ENCODE assay signal across 27 mouse cellular contexts in the genomic region with DNA sequence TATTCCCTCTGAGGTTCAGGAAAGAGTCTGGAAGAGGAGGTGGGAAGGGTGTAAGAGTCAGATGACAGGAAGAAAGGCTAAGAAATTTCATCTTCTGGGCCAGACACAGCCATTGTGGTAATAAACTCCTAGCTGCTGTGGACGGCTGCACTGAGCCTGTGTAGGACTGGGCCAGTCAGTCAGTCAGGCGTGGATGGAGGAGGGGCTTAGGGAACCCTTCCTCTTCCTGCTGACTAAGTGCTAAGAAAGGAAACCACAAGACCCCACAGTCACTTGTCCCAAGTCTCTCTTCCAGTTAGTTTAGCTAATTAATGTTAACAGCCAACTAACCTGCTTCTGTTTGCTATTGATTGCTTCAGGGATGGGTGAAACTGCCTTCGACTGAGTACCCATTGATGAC. TPM values are rescaled to one million over a fixed set of nuclear protein-coding genes. Genes with fewer than 3 reads are reported as not detected.
DNase-seq lines count a peak whose midpoint lies in the region; ATAC-seq and TF ChIP-seq lines count a peak whose summit lies in the region.
"Had no signal": no experiment of that assay in that cellular context is flagged by ENCODE, and none has a peak within 500 bp of the region (broad histone marks: within the 10 kb centered on the region; RNA-seq: fewer than 3 reads in every experiment).

No protein-coding gene starts in this region.

- dilution Hi-C loops in CH12.LX (cut with MboI; ENCODE audit: extremely low pct_ligation_motif_present, extremely low pct_unique_long_range_greater_than_20kb, low sequenced_read_pairs) = no loop called here

- no peak for TF ChIP-seq POLR2A in CH12.LX (IDR thresholded peaks at IDR 0.05; ENCODE audit: low read depth, low read length)

- ATAC-seq in common myeloid progenitor, adult 5-6 weeks (replicated peaks; ENCODE audit: low read depth, poor library complexity, severe bottlenecking) = peak; percentile 99
- no peak for ATAC-seq in liver, postnatal 0 days
- ATAC-seq in neutrophil, adult 5-6 weeks (ENCODE audit: extremely low read depth, insufficient number of reproducible peaks, low FRiP score, poor library complexity, severe bottlenecking) = 0 out of 2 replicates have a peak, but pooled peaks have one; percentile 26
- ATAC-seq: forebrain, postnatal 0 days; hindbrain, postnatal 0 days; intestine, embryonic 15.5 days had no signal

- H3K9ac ChIP-seq in CH12.LX (ENCODE audit: insufficient read depth, low read depth) = no peak overlapping the region
- H3K9ac ChIP-seq in liver, postnatal 0 days (replicated peaks) = no peak overlapping the region
- H3K9ac ChIP-seq: forebrain, postnatal 0 days; hindbrain, embryonic 12.5 days; intestine, embryonic 15.5 days; lung, embryonic 14.5 days; neural tube, embryonic 15.5 days had no signal

- no peaks in the 10 kb centered on the region for H3K27me3 ChIP-seq in CH12.LX (replicated peaks)
- H3K27me3 ChIP-seq in liver, postnatal 0 days (ENCODE audit: insufficient read depth, low read length) = no peaks in the 10 kb centered on the region
- H3K27me3 ChIP-seq: hindbrain, embryonic 12.5 days; intestine, embryonic 15.5 days; neural tube, embryonic 15.5 days had no signal

- no peaks in the 10 kb centered on the region for H3K79me2 ChIP-seq in CH12.LX (replicated peaks; ENCODE audit: control insufficient read depth, extremely low read depth, insufficient read depth, poor library complexity, severe bottlenecking)

- no peak overlapping the region for H3K27ac ChIP-seq in CH12.LX (ENCODE audit: insufficient read depth, low read depth)
- no peak overlapping the region for H3K27ac ChIP-seq in liver, postnatal 0 days (ENCODE audit: low read depth)
- H3K27ac ChIP-seq: heart, adult 2 months; hindbrain, embryonic 12.5 days; hindbrain, postnatal 0 days; intestine, embryonic 15.5 days; neural tube, embryonic 15.5 days had no signal

- in situ Hi-C loops in CH12.LX (cut with MboI; ENCODE audit: low pct_ligation_motif_present, low pct_unique_long_range_greater_than_20kb, low sequenced_read_pairs) = no loop called here

- TF ChIP-seq CTCF in CH12.LX (conservative IDR thresholded peaks at IDR 0.05 in 1 of 2, IDR thresholded peaks at IDR 0.05 in 1 of 2; ENCODE audit: low read depth in 2 of 2, low read length in 2 of 2) = no peak; a peak in 1 of 4 replicates
- 0 out of 2 replicates have a peak, but pooled peaks have one; percentile 18 for TF ChIP-seq CTCF in liver, postnatal 0 days (IDR thresholded peaks at IDR 0.05; ENCODE audit: low read depth)

- H3K4me3 ChIP-seq in CH12.LX (replicated peaks in 1 of 3; ENCODE audit: low read depth in 2 of 3, low read length in 2 of 3, poor library complexity in 1 of 3) = no peak overlapping the region
- H3K4me3 ChIP-seq in liver, postnatal 0 days (ENCODE audit: low read depth, low read length) = no peak overlapping the region
- H3K4me3 ChIP-seq: erythroblast, embryonic 14.5 days; heart, adult 2 months; hindbrain, embryonic 12.5 days; intestine, embryonic 15.5 days; neural tube, embryonic 15.5 days had no signal

- TF ChIP-seq RAD21 in CH12.LX (IDR thresholded peaks at IDR 0.05; ENCODE audit: low read depth, low read length) = no peak; the same call in 1 of the 2 replicates

- peak; percentile 36 for DNase-seq in CH12.LX (ENCODE audit: extremely low read depth)
- DNase-seq in liver, postnatal 0 days = no peak
- DNase-seq in c-Kit-positive CD71-positive TER-119-positive erythroid progenitor cells, embryonic 14.5 days (ENCODE audit: low spot score) = no peak
- DNase-seq in thymus, postnatal 10 days (ENCODE audit: low spot score in 2 of 2) = no peak
- DNase-seq in lung, adult 18-20 months = no peak
- DNase-seq: adrenal gland, adult 8-10 months; B cell, adult 2 months; cerebellum, adult 18-20 months; cerebellum, postnatal 10 days; forebrain, postnatal 0 days; gastrocnemius, postnatal 14 days; heart, adult 2 months; kidney, adult 2 months; kidney, postnatal 10 days; layer of hippocampus, adult 9-11 months; lung, embryonic 14.5 days; midbrain, embryonic 14.5 days; right cerebral cortex, postnatal 25 days; thymus, adult 18-20 months; thymus, postnatal 36 days had no signal

- H3K9me3 ChIP-seq in CH12.LX (replicated peaks; ENCODE audit: low read length) = no peaks in the 10 kb centered on the region
- H3K9me3 ChIP-seq in liver, postnatal 0 days (ENCODE audit: low read length) = no peaks in the 10 kb centered on the region
- H3K9me3 ChIP-seq: hindbrain, embryonic 12.5 days; intestine, embryonic 15.5 days; neural tube, embryonic 15.5 days had no signal

- H3K4me1 ChIP-seq in CH12.LX (ENCODE audit: control insufficient read depth in 1 of 2, insufficient read depth in 2 of 2) = peaks cover 0 to 12% of the 10 kb centered on the region in 2 experiments; a peak in 2 of 4 replicates
- no peaks in the 10 kb centered on the region for H3K4me1 ChIP-seq in liver, postnatal 0 days (ENCODE audit: insufficient read depth)
- H3K4me1 ChIP-seq: hindbrain, embryonic 12.5 days; intestine, embryonic 15.5 days; neural tube, embryonic 15.5 days had no signal

- H3K4me2 ChIP-seq in CH12.LX (ENCODE audit: insufficient read depth, low read depth, poor library complexity, severe bottlenecking) = no peak overlapping the region
- H3K4me2 ChIP-seq in liver, postnatal 0 days (ENCODE audit: low read depth, low read length) = no peak overlapping the region
- H3K4me2 ChIP-seq: hindbrain, embryonic 12.5 days; intestine, embryonic 15.5 days; lung, embryonic 14.5 days; neural tube, embryonic 15.5 days had no signal

- peaks cover 34 to 79% of the 10 kb centered on the region in 2 experiments for H3K36me3 ChIP-seq in CH12.LX (replicated peaks in 1 of 2; ENCODE audit: control insufficient read depth in 1 of 2, insufficient read depth in 1 of 2, low read length in 1 of 2)
- H3K36me3 ChIP-seq in liver, postnatal 0 days (replicated peaks; ENCODE audit: insufficient read depth, low read length) = peaks cover 57% of the 10 kb centered on the region
- H3K36me3 ChIP-seq: neural tube, embryonic 15.5 days had no signal

- 55% methylated on average over 3 of the region's 3 CpGs for WGBS in liver, postnatal 0 days (ENCODE audit: insufficient replicate concordance)

- TF ChIP-seq EP300 in CH12.LX (IDR thresholded peaks at IDR 0.05; ENCODE audit: low read length) = no peak
- no peak for TF ChIP-seq EP300 in liver, postnatal 0 days (IDR thresholded peaks at IDR 0.05; ENCODE audit: low read depth)

TF ChIP-seq in CH12.LX, 34 proteins besides CTCF, POLR2A, EP300 and RAD21:
- no peak for TF ChIP-seq UBTF (IDR thresholded peaks at IDR 0.05; ENCODE audit: low read depth, low read length)
- TF ChIP-seq TBP (conservative IDR thresholded peaks at IDR 0.05; ENCODE audit: low read depth, low read length) = no peak
- no peak for TF ChIP-seq RCOR1 (conservative IDR thresholded peaks at IDR 0.05; ENCODE audit: low read depth, low read length)
- TF ChIP-seq JUN (IDR thresholded peaks at IDR 0.05; ENCODE audit: insufficient read depth, low read depth, low read length) = no peak
- TF ChIP-seq MYC (IDR thresholded peaks at IDR 0.05; ENCODE audit: low read depth, low read length) = no peak
- no peak for TF ChIP-seq ZNF384 (IDR thresholded peaks at IDR 0.05; ENCODE audit: low read depth, low read length)
TF ChIP-seq in CH12.LX: peak in this region for 0.

RNA-seq across cellular contexts. Expression of a gene that starts 28.3 kb away (rescaled TPM):
- total RNA-seq in CH12.LX (2012; rRNA removed) = 8.3 and 9.4 TPM in 2 replicates
- total RNA-seq in CH12.LX (2014; rRNA removed) = 10.7 and 12.2 TPM in 2 replicates
- 7.3 and 8.8 TPM in 2 replicates for polyA plus RNA-seq in CH12.LX (2012; ENCODE audit: insufficient read length, low read depth)
- total RNA-seq in common myeloid progenitor, adult 5-6 weeks (2017) = 16.4 and 25.9 TPM in 2 replicates
- polyA plus RNA-seq in liver, postnatal 0 days (2015; fragmentation: Nextera tagmentation; extraction: Ambion mirVana) = 2.8 and 2.9 TPM in 2 replicates
- total RNA-seq in neutrophil, adult 5-6 weeks (2017) = 0.47 and 1.4 TPM in 2 replicates
